Mouse (Mus musculus) fat pad, adult 2 months (tissue): ENCODE data around the gene Rrm1.
"Not testable (repeated sequence)": the region's sequence is repeated elsewhere in the genome, so short reads cannot be mapped to it uniquely, and the experiment has no call there.

ENCODE experiments used
- DNase-seq: peaks from one replicate; pipeline ENCODE4 v3.0.0-alpha.2; 2011; ENCODE audit warnings: low read depth, low spot score; ENCODE audit errors: extremely low read depth

Gene Rrm1

DNA sequence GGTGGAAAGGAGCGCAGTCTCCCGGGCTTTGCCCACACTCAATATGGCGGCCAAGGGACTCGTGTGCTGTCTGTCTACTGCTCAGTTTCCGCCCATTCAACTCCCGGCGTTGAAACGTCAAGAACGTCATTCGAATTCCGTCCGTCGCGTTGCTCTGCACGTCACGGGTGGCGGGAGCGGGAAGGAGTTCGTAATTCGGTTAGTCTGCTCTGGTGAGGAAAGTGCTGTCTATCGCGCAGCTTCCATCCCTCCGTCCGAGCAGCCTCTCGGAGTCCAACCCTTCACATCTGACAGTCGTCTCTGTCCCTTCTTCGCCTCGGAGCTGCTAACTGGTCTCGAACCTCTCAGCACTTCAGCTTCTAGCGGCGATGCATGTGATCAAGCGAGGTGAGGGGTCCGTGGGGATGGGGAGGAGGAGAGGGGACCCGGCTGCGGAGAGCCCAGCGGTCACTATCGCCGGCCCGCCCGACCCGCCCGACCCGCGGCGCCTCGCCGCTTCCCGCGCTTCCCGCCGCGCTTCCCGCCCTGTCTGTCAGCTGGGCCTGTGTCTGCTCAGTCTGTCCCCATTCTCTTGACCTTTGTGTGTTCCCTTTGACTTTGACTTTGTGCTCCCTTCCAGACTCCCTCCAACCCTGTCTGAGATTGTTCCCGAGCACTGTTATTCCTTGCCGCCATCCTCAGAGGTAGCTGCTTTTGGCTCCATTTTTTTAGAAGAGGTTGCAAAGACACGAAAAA is at the start of gene Rrm1:
TSS of gene Rrm1 (plus strand) at position 39 of the 735 bp plus-strand sequence.
- DNase-seq: peak; percentile 79

DNA sequence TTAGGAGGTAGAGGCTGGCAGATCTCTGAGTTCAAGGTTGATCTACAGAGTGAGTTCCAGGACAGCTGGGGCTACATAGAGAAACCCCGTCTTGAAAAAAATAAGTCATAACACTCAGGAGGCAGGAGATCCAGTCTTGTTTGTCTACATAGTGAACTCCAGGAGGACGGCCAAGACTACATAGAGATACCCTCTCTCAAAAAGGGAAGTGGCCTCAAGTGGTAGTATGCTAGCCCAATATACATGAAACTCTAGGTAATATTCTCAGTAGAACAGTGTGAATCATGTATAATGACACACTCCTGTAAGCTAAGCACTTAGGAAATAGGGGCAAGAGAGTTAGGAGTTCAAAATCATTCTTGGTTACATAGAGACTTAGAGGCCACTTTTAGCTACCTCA is 47.6 kb upstream of the Rrm1 start:
- DNase-seq: no peak

DNA sequence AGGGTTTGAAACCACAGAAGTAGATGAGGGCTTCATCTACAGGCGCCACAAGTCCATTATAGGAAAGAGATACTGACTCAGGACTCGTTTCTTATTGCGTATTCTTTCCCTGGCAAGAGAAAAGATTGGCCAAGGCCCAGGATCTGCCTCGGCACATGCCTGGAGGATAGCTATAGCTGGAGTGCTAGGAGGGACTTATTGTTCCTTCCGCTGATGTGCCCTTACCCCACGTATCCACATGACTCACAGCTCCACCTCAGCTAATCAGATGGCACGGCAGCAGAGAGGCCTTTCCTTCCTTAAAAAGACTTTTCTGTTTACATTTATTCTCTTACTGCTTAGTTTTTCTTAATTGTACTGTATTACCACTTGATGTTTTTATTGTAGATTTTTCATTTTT is 45.6 kb upstream of the Rrm1 start:
- peak; percentile 55 for DNase-seq

DNA sequence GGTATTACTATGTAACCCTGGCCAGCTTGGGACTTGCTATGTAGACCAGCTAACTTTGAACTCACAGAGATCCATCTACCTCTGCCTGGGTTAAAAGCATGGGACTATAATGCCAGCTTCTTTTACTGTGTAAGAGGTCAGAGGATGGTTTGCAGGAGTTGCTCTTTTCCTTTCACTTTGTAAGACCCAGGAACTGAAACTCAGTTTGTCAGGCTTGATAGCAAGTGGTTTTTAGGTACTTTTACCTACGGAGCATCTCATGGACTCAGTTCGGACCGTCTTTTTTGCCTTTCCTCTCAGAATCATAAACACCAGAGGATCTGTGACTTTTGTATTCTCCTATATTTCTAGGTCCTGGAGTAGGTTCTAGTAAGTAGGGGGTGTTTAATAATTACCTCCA is 45.2 kb upstream of the Rrm1 start:
- no peak for DNase-seq

DNA sequence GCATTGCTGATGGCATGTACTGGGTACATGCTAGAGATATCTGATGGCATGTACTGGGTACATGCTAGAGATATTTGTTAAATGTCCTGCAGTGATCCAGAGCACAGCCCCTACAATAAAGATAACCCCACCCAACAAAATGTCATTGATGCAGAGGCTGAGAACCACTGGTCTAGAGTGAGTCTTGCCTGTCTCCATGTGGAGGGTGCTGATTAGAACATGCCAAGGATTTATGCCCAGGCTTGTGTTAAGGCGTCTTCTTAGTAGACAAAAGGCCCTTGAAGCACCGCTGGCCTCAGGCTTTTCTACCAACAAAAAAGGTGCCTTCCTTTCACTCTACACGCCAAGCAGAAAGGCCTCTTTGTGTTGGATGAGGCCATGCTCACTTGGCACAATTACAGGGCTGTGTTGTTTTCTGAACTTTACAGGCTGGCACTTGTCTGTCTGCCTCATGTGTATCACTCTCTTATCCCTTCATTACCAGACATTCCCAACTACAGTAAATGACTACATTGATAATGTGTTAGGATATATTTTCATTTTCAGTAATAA is 42.2 kb upstream of the Rrm1 start:
- peak; percentile 86 for DNase-seq

DNA sequence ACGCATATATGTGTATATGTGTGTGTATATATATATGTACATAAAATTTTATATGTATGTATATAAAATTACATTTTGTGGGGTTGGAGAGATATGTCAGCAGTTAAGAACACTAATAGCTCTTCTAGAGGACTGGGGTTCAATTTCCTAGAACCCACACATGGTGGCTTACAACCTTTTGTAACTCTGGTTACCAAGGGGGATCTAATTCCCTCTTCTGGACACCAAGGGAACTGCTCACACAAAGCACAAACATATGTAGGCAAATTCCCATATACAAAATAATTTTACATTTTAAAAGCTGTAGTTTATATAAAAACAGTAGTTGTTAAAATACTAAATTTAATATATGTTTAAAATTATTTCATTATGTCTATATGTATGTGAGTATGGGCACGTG is 37.4 kb upstream of the Rrm1 start:
- DNase-seq: no peak

DNA sequence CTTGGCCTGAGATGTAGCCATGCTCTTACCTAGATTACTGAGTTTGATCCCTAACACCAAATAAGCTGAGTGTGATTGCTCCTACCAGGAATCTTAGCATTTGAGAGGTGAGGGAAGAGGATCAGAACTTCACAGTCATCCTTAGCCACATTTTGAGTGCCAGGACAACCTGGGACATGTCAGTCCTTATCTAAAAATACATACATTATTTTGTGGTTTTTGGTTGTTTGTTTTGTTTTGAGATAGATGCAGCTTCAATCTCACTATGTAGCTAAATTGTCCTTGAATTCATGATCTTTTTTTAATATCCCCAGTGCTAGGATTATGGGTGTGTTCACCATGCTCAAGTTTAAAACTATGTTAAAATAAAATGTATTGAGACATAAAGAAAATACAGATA is 34.1 kb upstream of the Rrm1 start:
- DNase-seq: no peak

DNA sequence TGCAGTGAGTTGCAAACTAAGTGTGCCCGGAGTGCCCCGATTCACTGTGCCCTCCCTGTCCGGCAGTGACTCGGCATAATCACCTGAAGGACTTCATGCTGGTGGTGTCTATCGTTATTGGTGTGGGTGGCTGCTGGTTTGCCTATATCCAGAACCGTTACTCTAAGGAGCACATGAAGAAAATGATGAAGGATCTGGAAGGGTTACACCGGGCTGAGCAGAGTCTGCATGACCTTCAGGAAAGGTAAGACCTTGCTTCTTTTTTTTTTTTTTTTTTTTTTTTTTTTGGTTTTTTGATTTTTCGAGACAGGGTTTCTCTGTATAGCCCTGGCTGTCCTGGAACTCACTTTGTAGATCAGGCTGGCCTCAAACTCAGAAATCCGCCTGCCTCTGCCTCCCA is 26.2 kb upstream of the Rrm1 start:
- not testable (repeated sequence) for DNase-seq

DNA sequence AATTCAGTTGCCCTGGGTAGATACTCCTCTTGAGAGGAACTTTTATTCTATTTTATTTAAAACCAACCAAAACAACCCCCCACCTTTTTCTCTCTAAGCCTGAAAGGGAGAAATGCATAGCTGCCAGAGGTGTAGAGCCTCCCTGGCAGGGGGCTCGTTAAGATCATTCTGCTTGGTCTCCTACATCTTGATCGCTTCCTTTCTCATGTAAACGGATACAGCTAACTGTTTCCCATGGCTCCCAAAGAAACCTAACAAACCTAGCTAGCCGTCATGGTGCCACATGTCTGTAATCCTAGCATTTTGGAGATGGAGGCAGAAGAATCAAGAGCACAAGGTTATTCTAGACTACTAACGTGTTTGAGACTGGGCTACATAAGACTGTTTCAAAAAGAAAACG is 25.7 kb upstream of the Rrm1 start:
- no peak for DNase-seq

DNA sequence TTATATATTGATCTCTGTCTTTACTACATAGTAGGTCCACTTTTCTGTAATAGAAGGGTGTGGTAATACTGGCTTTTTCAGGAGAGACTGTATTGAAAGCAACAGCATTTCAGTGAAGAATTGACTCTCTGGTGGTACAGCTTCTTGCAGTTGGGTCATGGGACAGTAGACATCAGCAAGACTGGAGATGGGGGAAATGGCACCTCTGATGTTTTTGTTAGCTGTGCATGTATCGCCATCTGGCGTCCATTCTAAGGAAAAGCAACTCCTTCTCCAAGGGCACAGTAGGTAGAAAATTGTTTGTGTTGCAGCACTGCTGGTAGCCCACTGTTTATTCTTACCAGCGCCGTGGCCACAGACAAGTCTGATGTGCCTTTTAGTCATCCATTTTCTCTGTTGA is 24.1 kb upstream of the Rrm1 start:
- no peak for DNase-seq

DNA sequence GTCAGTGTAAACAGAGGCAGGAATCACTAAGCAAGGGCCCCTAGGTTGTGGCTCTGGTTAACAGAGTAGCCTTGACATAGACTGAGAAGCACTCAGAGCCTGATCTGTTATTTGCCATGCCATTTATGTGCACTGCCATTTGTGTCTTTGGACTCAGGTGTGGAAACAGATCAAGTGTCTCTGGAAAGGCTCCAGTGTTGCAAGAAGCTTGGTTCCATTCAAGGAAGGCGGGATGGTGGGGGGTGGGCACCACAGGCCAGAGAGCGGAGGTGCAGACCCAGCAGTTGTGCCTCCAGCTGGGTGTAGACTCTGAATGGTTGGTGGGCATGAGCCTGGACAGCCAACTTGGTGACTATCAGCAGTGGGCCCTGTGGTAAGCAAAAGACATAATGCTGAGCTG is 19.5 kb upstream of the Rrm1 start:
- DNase-seq: no peak

DNA sequence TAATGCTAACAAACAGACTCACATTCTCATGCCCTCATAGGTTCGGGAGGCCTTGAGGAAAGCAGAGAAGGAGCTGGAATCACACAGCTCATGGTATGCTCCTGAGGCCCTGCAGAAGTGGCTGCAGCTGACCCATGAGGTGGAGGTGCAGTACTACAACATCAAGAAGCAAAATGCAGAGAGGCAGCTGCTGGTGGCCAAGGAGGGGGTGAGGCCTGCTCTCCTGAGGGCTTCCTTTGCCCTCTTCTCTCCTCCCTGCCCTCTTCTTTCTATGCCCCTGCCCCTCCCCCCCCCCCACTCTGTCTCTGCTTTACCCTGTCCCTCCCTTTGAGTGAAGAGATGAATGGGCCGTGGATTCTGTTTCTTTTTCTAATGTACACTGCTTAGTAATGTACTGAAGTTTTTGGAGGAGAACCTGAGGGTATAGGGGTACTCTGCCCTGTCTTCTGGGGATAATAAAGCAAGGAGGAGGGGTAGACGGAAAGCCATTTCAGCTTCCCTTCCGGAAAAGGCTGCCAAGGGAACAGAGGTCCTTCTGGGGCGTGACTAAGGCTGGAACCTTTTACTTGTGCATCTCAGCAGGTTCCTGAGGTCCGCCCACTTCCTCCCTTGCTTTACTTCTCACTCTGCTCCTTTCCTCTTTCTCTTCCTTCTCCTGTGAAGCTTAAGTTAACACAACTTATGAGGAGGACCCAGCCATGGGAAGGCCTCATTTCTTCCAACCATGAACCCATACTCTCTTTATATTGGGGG is 15.4 kb upstream of the Rrm1 start:
- no peak for DNase-seq

DNA sequence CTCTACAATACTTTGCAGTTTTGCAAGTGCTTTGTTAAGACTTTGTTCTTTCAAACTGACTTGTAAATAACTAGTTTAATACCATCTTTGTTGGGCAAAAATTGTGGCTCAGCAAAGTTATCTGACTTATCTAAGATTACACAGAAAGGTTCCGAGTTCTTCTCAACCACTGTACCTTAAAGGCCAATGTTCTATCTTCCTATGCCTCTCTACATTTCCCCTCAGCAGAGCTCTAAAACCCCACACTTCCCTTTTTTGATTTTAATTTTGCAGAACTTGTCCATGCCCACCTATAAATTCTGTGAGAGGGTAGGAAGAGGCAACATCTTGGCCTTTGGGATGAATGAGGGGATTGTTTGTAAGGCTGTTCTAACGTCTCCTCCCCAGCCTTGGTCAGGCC is 7.2 kb upstream of the Rrm1 start:
- DNase-seq: no peak

DNA sequence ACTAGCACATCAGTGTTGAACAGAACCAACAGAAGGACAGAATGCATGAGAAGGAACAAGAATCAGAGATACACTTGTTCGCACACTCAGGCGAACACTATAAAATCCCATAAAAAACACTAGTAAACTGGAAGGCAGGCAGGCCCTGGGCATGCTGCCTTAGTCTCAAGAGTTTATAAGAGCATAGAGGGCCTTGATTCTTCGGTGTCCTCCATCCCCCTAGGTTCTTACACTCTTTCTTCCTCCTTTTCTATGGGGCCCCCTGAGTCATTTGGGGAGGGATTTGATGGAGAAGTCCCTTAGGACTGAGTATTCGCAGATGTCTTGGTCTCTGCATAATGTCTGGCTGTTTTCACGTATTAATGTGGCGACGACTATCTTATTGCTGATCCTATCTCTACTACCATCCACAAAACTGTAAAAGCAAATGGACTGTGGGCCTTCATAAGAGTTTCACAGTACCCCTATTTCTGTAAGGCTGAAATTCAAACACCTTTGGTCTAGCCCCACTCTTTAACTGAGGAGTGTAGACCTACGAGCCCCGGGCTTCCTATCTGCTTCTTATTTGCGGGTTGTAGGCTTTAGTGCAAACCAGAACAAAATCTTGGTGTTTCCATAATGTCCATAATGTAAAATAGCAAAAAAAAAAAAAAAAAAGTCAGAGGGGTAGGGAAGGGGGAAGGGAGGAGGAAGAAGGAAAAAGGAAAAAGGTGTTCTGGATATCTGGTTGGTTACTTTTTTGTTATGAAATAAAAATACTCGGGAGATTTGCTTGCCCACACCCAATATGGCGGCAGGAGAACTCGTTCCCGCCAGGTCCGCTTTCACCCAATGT is 456 bp upstream of the Rrm1 start:
- no peak for DNase-seq

DNA sequence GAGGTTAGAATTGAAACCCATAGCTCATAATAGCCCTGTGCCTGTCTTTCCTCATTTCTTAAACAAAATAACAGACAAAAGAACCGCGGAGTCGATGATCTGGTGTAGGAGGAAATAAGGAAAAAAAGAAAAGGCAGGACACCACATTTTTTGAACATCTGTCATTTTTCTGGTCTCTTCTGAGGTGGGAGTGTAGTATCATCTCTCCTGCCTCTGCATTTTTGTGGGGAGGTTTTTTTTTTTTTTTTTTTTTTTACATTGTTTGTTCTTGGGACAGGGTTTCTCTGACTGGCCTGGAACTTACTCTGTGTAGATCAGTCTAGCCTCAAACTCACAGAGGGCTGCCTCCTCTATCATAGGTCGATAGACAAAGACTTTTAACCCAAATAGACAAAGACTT is 937 bp downstream of the Rrm1 start:
- DNase-seq: no peak

DNA sequence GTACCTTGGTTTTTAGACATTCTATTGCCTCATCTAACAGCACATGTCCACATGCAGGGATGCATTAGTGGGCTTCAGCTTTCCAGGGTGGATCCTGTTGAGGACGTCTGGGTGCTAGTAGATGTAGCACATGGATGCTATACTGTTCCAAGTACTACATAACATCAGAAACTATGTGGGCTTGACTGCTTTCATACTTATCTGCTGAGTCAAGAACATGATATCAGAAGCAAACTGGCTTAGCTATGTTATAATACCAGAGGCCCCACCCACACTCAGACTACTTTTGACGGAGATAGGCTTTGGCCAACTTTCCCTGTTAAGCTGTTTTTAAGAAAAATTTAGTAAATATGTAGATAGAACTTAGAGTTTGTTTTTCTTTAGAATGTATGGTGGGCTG is 2.8 kb downstream of the Rrm1 start:
- DNase-seq: no peak

DNA sequence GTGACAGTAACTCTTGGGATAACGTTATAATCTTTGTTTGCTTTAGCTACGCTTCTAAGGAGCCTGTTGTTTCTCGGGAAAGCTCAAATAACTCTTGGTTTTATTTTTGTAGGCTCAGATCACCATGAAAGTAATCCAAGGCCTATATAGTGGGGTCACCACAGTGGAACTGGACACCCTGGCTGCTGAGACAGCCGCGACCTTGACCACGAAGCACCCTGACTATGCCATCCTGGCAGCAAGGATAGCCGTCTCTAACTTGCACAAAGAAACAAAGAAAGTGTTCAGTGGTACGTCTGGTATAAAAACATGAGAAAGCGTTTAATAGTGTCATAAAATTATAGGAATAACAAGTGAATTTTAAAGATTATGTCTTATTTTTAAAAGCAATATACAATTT is 4.9 kb downstream of the Rrm1 start:
- no peak for DNase-seq

DNA sequence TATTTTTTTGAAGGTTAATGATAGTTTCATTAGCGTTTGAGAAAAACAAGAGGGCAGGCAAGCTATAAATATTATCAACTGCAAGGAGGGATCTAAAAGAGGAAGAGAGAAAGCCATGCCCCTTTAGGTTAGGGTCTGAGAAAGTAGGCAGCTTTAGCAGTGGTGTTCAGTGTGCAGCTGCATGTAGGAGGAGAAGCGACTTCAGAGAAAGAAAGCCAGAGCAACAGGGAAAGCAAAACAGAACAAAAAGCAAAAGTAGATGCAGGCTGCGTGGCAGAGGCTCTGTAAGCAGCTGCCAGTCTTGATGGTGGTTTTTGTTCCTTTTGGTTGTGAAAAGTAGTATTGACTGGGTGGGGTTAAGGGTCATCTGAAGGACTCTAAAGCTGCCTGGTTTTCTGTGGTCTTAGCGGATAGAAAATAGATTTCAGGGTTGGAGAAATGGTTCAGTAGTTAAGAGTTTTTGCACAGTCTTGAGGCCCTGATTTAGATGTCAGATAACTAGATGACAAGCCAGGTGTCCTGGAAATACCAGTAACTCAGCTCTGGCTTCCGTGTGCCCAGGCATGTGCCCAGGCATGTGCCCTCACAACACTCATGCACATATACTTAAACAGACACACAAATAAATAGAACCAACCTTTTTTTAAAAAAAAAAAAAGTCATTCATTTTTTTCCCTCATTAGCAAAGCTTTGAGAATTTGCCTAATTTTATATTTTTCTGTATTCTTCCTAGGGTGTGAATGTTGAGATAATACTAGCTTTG is 17.3 kb downstream of the Rrm1 start:
- DNase-seq: no peak

DNA sequence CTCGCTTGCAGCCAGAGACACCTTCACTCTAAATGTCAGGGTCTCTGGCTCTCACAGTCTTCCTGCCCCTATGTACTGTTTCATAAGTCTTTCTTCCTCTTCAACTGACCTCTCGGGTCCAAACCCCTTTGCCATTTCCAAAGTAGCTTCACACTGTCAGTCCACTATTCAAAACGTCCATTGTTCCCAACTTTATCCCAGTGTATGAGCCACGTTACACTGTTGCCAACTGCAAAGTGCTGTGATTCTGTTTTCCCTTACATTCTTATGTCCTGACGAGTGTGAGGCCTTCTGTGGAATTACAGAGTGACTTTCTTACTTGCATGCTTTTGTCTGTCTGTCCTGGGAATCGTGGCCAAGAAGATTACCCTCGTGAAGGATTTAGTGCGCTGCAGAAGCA is 26.1 kb downstream of the Rrm1 start:
- DNase-seq: no peak

DNA sequence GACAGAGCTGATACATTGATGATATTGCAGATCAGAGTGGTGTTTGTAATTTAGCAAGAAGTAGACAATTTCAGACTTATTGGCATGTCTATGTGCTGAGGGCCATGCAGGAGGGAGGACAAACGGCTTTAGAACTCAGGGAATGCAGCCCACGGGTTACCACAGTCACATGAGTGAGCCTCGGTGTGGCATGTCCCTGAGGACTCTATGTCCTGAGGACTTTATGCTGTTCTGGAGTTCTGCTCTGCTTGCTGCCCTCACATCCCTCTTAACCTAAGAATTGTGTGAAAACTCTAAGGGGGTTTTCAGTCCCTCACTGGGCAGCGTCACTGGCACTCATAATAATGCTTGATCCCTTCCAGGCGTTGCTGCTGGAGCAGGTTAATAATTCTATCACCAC is 31.2 kb downstream of the Rrm1 start:
- no peak for DNase-seq

DNA sequence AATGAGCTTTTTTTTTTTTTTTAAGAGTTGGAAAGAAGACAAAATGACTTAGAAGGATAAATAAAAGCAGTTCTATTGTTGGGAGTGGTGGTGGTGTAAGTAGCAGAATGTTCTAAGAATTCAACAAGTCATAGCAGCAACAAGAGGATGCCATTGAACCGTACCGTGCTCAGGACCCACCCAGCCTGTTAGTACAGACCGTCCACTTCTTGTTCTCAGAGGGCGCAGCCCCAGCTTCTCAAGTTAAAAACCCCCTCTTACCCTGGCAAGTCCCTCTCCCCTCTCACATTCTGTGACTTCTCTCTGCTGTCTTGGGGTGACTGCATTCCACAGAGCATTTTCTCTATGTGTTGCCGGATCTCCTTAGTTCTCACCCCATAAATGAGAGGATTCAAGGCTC is 35.1 kb downstream of the Rrm1 start:
- no peak for DNase-seq
